Mouse (Mus musculus): ENCODE measurements at regions not wholly inside any gene's neighbourhood (a gene's known extent, or its start where the extent isn't known, plus 50 kb on each side); places are given as distances from the start of the nearest gene placed in this dataset.

GRCm38 (mm10) chr14:24867816-24868215, 380.9 kb downstream of the Rps24 start:
- 93% methylated on average over 6 of the region's 6 CpGs for WGBS
- TF ChIP-seq CTCF (IDR thresholded peaks at IDR 0.05) = no peak
- H3K27ac ChIP-seq (ENCODE audit: low read depth, low read length) = no peak overlapping the region

GRCm38 (mm10) chr14:24868756-24869155, 381.8 kb downstream of the Rps24 start:
- Histone ChIP-seq H3K4me2 (ENCODE audit: low read depth, low read length, poor library complexity, severe bottlenecking) (no peak overlapping the region), H3K4me1 (ENCODE audit: insufficient read depth, low read length) (no peaks in the 10 kb centered on the region; the same call in 1 of the 2 replicates), H3K36me3 (ENCODE audit: insufficient read depth, low read length) (no peaks in the 10 kb centered on the region), H3K9ac (replicated peaks; ENCODE audit: low read length, poor library complexity, severe bottlenecking) (no peak overlapping the region), H3K9me3 (ENCODE audit: low read length) (no peaks in the 10 kb centered on the region), H3K27me3 (ENCODE audit: insufficient read depth, low read length) (no peaks in the 10 kb centered on the region), H3K27ac (ENCODE audit: low read depth, low read length) (no peak overlapping the region), H3K4me3 (ENCODE audit: low read depth, low read length) (no peak overlapping the region)
- no peak for DNase-seq (ENCODE audit: low spot score)
- no peak for ATAC-seq (ENCODE audit: low FRiP score)
- TF ChIP-seq CTCF (IDR thresholded peaks at IDR 0.05) = no peak
- 86% methylated on average over 6 of the region's 6 CpGs for WGBS

More at GRCm38 (mm10) chr14:24867816-24868215, 380.9 kb downstream of the Rps24 start:
- Histone ChIP-seq H3K27me3 (ENCODE audit: insufficient read depth, low read length) (no peaks in the 10 kb centered on the region), H3K36me3 (ENCODE audit: insufficient read depth, low read length) (no peaks in the 10 kb centered on the region), H3K9ac (replicated peaks; ENCODE audit: low read length, poor library complexity, severe bottlenecking) (no peak overlapping the region), H3K4me3 (ENCODE audit: low read depth, low read length) (no peak overlapping the region), H3K4me1 (ENCODE audit: insufficient read depth, low read length) (no peaks in the 10 kb centered on the region; the same call in 1 of the 2 replicates), H3K9me3 (ENCODE audit: low read length) (no peaks in the 10 kb centered on the region), H3K4me2 (ENCODE audit: low read depth, low read length, poor library complexity, severe bottlenecking) (no peak overlapping the region)
- ATAC-seq (ENCODE audit: low FRiP score) (no peak), DNase-seq (ENCODE audit: low spot score) (no peak)

DNA sequence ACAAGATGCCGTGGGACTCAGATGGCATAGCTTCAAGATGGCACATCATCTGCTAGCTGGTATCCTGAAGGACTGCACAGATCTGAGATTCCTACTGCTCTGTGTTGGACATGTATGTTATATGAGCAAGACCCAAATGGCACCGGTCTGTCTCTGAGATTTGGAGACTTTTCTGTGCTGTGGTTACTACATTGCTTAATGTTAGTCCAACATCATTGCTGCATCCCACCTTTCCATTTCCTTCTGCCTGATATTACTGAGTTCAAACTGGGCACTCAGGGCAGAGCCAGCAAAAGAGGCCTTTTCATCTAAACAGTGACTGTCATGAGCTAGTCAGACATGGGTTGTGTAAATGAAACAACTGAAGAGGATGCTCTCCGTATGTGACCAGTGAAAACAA, 383.3 kb downstream of the Rps24 start:
- no peak for TF ChIP-seq CTCF (IDR thresholded peaks at IDR 0.05)
- Histone ChIP-seq H3K4me1 (ENCODE audit: insufficient read depth, low read length) (no peaks in the 10 kb centered on the region; the same call in 1 of the 2 replicates), H3K36me3 (ENCODE audit: insufficient read depth, low read length) (no peaks in the 10 kb centered on the region), H3K9ac (replicated peaks; ENCODE audit: low read length, poor library complexity, severe bottlenecking) (no peak overlapping the region), H3K9me3 (ENCODE audit: low read length) (no peaks in the 10 kb centered on the region), H3K4me3 (ENCODE audit: low read depth, low read length) (no peak overlapping the region), H3K4me2 (ENCODE audit: low read depth, low read length, poor library complexity, severe bottlenecking) (no peak overlapping the region), H3K27ac (ENCODE audit: low read depth, low read length) (no peak overlapping the region), H3K27me3 (ENCODE audit: insufficient read depth, low read length) (no peaks in the 10 kb centered on the region)
- ATAC-seq (ENCODE audit: low FRiP score) (no peak), DNase-seq (ENCODE audit: low spot score) (no peak)
- WGBS = 92% methylated on average over 3 of the region's 3 CpGs

- Histone ChIP-seq H3K27ac (ENCODE audit: low read depth, low read length) (no peak overlapping the region), H3K4me3 (ENCODE audit: low read depth, low read length) (no peak overlapping the region), H3K36me3 (ENCODE audit: insufficient read depth, low read length) (no peaks in the 10 kb centered on the region), H3K9ac (replicated peaks; ENCODE audit: low read length, poor library complexity, severe bottlenecking) (no peak overlapping the region), H3K4me2 (ENCODE audit: low read depth, low read length, poor library complexity, severe bottlenecking) (no peak overlapping the region), H3K27me3 (ENCODE audit: insufficient read depth, low read length) (no peaks in the 10 kb centered on the region), H3K4me1 (ENCODE audit: insufficient read depth, low read length) (no peaks in the 10 kb centered on the region; the same call in 1 of the 2 replicates), H3K9me3 (ENCODE audit: low read length) (no peaks in the 10 kb centered on the region)
- WGBS = 69% methylated on average over 10 of the region's 10 CpGs
- ATAC-seq (ENCODE audit: low FRiP score) (no peak), DNase-seq (ENCODE audit: low spot score) (peak; percentile 83)
- no peak for TF ChIP-seq CTCF (IDR thresholded peaks at IDR 0.05)
Measured at GRCm38 (mm10) chr14:24871392-24871998, 384.6 kb downstream of the Rps24 start.

DNA sequence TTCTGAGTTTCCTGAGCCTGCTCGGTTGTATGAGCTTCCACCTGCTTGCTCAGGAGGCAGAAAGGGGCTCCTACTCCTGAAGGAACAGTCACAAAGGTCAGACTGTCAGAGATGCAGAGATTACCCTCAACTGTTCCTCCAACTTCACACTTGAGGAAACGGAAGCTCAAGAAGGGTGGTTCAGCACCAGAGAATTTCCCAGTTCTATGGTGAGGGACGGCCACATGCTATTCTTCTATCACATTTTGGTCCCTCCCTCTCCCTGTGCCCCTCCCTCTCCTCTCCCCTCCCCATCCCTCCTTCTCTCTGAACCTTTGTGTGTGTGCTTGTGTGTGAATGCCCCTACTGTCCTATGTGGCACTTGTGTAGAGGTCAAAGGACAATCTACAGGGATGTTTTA, 386.0 kb downstream of the Rps24 start:
- 57% methylated on average over 3 of the region's 3 CpGs for WGBS
- no peak overlapping the region for H3K4me2 ChIP-seq (ENCODE audit: low read depth, low read length, poor library complexity, severe bottlenecking)
- TF ChIP-seq CTCF (IDR thresholded peaks at IDR 0.05) = no peak
- no peak for DNase-seq (ENCODE audit: low spot score)
- no peak for ATAC-seq (ENCODE audit: low FRiP score)
- H3K9me3 ChIP-seq (ENCODE audit: low read length) = no peaks in the 10 kb centered on the region
- H3K4me3 ChIP-seq (ENCODE audit: low read depth, low read length) = no peak overlapping the region
- H3K4me1 ChIP-seq (ENCODE audit: insufficient read depth, low read length) = no peaks in the 10 kb centered on the region; the same call in 1 of the 2 replicates
- H3K9ac ChIP-seq (replicated peaks; ENCODE audit: low read length, poor library complexity, severe bottlenecking) = no peak overlapping the region
- H3K27me3 ChIP-seq (ENCODE audit: insufficient read depth, low read length) = no peaks in the 10 kb centered on the region
- no peaks in the 10 kb centered on the region for H3K36me3 ChIP-seq (ENCODE audit: insufficient read depth, low read length)
- H3K27ac ChIP-seq (ENCODE audit: low read depth, low read length) = no peak overlapping the region

GRCm38 (mm10) chr14:24873406-24873805, 386.5 kb downstream of the Rps24 start:
- Histone ChIP-seq H3K4me3 (ENCODE audit: low read depth, low read length) (no peak overlapping the region), H3K36me3 (ENCODE audit: insufficient read depth, low read length) (no peaks in the 10 kb centered on the region), H3K27ac (ENCODE audit: low read depth, low read length) (no peak overlapping the region), H3K4me2 (ENCODE audit: low read depth, low read length, poor library complexity, severe bottlenecking) (no peak overlapping the region), H3K9ac (replicated peaks; ENCODE audit: low read length, poor library complexity, severe bottlenecking) (no peak overlapping the region), H3K9me3 (ENCODE audit: low read length) (no peaks in the 10 kb centered on the region), H3K27me3 (ENCODE audit: insufficient read depth, low read length) (no peaks in the 10 kb centered on the region), H3K4me1 (ENCODE audit: insufficient read depth, low read length) (no peaks in the 10 kb centered on the region; the same call in 1 of the 2 replicates)
- ATAC-seq (ENCODE audit: low FRiP score) (no peak), DNase-seq (ENCODE audit: low spot score) (no peak)
- 98% methylated on average over 3 of the region's 3 CpGs for WGBS
- no peak for TF ChIP-seq CTCF (IDR thresholded peaks at IDR 0.05)

Data from midbrain, postnatal 0 days (tissue).